Mouse (Mus musculus): ENCODE measurements at regions not wholly inside any gene's neighbourhood (a gene's known extent, or its start where the extent isn't known, plus 50 kb on each side); places are given as distances from the start of the nearest gene placed in this dataset.

DNA sequence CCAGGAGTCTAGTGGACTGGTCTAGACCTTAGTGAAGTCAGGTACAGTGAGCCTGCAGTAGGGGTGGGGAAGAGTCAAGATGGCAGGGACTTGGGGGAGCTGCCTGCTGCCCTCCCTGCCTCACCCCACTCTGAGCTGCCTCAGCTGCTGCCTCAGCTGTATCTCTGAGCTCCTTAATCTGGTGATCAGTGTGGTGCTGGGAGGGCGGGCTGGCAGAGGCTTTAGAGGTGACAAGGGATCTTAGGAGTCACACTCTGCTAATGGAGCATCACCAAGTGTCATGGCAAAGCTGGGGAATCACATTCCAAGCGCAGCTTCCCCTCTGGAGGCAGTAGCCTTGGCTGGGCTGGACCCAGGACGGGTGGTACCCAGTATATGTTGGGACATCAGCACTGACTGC, 61.8 kb upstream of the Polg start:
- Histone ChIP-seq H3K4me3 (no peak overlapping the region), H3K36me3 (no peaks in the 10 kb centered on the region), H3K27me3 (ENCODE audit: insufficient read depth, poor library complexity, severe bottlenecking) (peaks cover 100% of the 10 kb centered on the region), H3K4me1 (peaks cover 21% of the 10 kb centered on the region), H3K9me3 (no peaks in the 10 kb centered on the region), H3K27ac (no peak overlapping the region)
- DNase-seq (ENCODE audit: low spot score): no peak
- WGBS: 13% methylated on average over 3 of the region's 3 CpGs

DNA sequence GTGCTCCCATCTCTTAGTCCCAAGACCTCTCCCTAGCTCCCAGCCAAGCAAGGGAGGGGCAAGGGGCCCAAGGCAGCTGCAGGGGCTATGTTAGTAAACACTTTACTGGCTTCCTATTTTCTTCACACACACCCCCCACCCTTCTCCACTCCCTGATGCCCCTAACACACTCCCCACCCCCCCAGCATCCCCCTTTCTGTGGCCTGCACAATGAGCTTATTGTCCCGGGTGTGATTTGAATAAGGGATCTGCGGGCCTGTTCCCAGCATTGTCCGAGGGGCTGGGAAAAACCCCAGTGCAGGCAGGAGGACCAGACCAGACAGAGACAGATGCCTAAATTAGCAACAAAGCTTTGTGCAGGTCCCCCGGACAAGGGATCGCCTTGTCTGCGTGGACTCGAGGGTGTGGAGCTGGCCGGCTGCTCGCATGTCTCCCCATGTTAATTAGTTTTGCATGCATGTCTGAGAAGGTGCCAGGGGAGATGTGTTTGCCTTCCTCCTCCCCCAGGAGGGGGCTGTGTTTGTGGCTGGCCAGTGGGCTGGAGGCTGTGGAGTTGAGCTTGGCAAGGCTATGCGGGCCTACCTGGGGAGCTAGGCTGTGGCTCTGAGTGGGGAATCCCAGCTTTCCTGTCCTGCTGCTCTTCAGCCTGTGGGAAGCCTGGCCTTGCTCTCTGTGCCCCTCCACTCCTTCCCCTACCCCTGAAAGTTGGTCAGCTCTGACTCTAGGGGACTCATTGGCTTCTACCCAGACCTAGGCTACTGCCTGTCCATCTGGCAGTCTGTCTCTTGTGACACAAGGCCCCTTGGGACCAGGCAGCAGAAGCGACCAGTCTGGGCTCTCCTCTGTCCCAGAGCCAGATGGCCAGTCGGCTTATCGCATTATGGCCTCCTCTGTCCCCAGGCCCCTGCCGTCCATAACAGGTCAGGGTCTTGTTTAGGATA, 59.8 kb upstream of the Polg start:
- DNase-seq (ENCODE audit: low spot score): no peak
- peaks cover 99% of the 10 kb centered on the region for H3K27me3 ChIP-seq (ENCODE audit: insufficient read depth, poor library complexity, severe bottlenecking)
- H3K27ac ChIP-seq: no peak overlapping the region
- H3K4me1 ChIP-seq: peaks cover 21% of the 10 kb centered on the region
- H3K9me3 ChIP-seq: no peaks in the 10 kb centered on the region
- 25% methylated on average over 14 of the region's 14 CpGs for WGBS
- no peak overlapping the region for H3K4me3 ChIP-seq
- no peaks in the 10 kb centered on the region for H3K36me3 ChIP-seq

DNA sequence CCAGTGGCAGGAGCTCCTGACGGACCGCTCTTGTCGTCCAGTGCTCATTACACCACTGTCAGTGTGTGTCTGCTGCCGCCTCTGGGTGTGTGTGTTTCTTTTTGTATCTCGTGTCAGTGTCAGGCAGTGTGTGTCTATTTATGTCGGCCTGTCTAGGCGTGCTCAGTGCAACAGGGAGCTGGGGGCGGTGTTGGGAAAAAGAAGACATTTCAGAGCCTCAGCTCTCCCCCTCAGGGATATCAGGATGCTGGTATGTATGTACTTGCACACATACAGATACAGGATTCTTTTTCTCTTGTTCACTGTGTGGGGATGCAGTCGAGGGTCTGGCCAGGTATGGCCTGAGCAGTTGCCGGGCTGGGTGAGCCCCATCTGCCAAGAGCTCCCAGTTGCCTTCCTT, 58.8 kb upstream of the Polg start:
- no peak overlapping the region for H3K4me3 ChIP-seq
- 52% methylated on average over 10 of the region's 10 CpGs for WGBS
- no peaks in the 10 kb centered on the region for H3K9me3 ChIP-seq
- peaks cover 98% of the 10 kb centered on the region for H3K27me3 ChIP-seq (ENCODE audit: insufficient read depth, poor library complexity, severe bottlenecking)
- no peak for DNase-seq (ENCODE audit: low spot score)
- no peak overlapping the region for H3K27ac ChIP-seq
- peaks cover 31% of the 10 kb centered on the region for H3K4me1 ChIP-seq
- H3K36me3 ChIP-seq: no peaks in the 10 kb centered on the region

DNA sequence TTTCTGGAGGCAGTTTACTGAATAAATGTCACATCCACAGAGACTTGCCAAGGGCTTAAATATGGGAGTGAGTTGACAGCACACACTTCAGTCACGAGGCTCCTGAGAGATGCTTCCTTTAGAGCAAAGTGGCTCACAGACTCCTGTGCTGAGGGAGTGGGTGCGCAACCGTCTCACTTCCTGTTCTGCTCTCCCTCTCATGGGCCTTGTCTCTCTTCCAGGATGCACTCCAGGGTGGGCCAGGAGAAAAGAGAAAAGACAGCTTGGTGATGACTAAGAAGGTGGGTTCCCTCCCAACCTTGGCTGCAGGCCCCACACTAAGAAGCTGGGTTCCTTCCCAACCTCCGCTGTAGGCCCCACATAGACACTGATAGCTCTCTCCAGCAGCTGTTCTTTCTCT, 57.5 kb upstream of the Polg start:
- Histone ChIP-seq H3K4me3 (no peak overlapping the region), H3K27me3 (ENCODE audit: insufficient read depth, poor library complexity, severe bottlenecking) (peaks cover 98% of the 10 kb centered on the region), H3K36me3 (no peaks in the 10 kb centered on the region), H3K4me1 (peaks cover 34% of the 10 kb centered on the region), H3K9me3 (no peaks in the 10 kb centered on the region), H3K27ac (no peak overlapping the region)
- no peak for DNase-seq (ENCODE audit: low spot score)
- WGBS: 66% methylated on average over 4 of the region's 4 CpGs

DNA sequence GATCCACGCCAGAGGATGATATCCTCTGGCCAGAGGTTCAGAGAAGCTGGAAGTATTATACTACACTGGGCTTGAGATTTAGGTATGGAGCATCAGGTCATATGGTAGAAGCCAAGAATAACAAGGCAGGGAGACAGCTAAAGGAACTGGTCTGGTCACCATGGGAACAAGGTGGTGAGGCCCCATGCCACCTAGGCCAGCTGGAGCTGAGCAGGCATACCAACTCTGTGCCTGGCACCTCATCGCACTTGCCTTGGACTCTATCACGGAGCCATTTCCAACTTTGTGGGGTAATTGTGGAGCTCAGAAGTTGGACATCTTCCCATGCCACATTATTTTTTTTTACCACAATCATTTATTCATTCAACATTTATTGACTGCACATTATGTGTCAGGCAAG, 55.9 kb upstream of the Polg start:
- no peaks in the 10 kb centered on the region for H3K9me3 ChIP-seq
- peaks cover 34% of the 10 kb centered on the region for H3K4me1 ChIP-seq
- H3K27ac ChIP-seq: no peak overlapping the region
- H3K27me3 ChIP-seq (ENCODE audit: insufficient read depth, poor library complexity, severe bottlenecking): peaks cover 98% of the 10 kb centered on the region
- H3K4me3 ChIP-seq: no peak overlapping the region
- no peak for DNase-seq (ENCODE audit: low spot score)
- H3K36me3 ChIP-seq: no peaks in the 10 kb centered on the region
- WGBS: 83% methylated on average over 3 of the region's 3 CpGs

DNA sequence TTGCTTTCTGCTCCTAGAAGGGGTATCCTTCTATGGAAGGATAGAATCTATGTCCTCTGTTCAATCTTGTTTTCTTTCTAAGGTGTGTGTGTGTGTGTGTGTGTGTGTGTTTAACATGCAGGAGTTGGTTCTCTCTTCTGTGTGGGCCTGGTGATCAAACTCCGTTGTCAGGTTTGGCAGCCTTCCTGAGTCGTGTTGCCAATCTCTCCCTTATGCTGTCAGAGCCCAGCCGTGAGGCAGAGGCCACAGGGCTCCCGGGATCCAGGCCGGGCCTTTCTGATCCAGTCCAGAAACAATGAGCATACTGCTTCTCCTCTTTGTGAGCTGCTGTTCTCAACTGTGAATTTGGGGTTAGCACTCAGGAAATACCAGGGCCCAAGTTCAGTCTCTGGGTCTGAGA, 55.1 kb upstream of the Polg start:
- Histone ChIP-seq H3K27ac (no peak overlapping the region), H3K9me3 (no peaks in the 10 kb centered on the region), H3K4me3 (no peak overlapping the region), H3K4me1 (peaks cover 30% of the 10 kb centered on the region), H3K27me3 (ENCODE audit: insufficient read depth, poor library complexity, severe bottlenecking) (peaks cover 98% of the 10 kb centered on the region), H3K36me3 (no peaks in the 10 kb centered on the region)
- 41% methylated on average over 5 of the region's 5 CpGs for WGBS
- no peak for DNase-seq (ENCODE audit: low spot score)

DNA sequence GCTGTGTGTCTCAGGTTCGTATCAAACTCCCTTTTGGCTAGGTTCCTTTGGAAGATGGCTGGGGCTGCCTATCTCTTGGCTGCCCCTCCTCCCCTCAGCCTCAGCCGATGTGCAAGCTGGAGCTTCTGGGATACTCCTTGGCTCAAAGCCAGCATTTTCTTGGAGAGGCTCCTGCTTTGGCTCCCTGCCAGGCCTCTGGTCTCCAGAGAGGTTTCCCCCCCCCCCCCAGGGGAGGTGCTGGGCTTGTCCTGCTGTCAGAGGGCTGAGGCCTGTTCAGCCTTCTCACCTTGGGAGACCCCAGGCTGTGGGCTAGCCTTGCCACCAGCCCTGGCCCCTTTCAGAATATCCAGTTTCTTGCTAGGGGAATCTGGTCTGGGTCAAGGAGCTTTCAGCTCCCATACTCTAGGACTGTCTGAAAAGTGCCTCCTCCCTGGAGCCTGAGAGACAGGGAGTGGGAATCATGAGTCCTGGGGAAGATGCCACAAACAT, 54.1 kb upstream of the Polg start:
- H3K27me3 ChIP-seq (ENCODE audit: insufficient read depth, poor library complexity, severe bottlenecking): peaks cover 98% of the 10 kb centered on the region
- peak; percentile 86 for DNase-seq (ENCODE audit: low spot score)
- no peaks in the 10 kb centered on the region for H3K36me3 ChIP-seq
- H3K4me3 ChIP-seq: no peak overlapping the region
- WGBS: 19% methylated on average over 2 of the region's 2 CpGs
- H3K9me3 ChIP-seq: no peaks in the 10 kb centered on the region
- H3K27ac ChIP-seq: no peak overlapping the region
- H3K4me1 ChIP-seq: peaks cover 26% of the 10 kb centered on the region

DNA sequence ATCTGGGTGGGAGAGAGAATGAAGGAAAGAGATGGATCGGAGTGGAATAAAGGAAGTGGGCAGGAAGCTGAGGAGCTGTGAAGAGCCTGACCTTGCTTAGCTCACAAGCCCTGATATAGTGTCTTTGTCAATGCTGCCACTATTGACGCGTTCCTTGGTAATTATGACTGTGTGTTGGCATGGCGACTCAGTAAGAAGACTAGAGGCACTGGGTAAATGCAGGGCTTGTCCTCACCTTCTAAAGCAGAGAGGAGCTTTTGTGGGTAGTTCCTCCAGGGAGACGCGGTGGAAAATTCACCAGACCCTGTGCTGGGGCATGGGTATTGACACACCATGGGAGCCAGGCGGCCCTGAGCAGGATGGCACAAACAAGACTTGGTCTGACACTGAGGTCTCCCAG, 52.8 kb upstream of the Polg start:
- Histone ChIP-seq H3K36me3 (no peaks in the 10 kb centered on the region), H3K4me1 (peaks cover 22% of the 10 kb centered on the region), H3K27ac (no peak overlapping the region), H3K9me3 (no peaks in the 10 kb centered on the region), H3K4me3 (no peak overlapping the region), H3K27me3 (ENCODE audit: insufficient read depth, poor library complexity, severe bottlenecking) (peaks cover 98% of the 10 kb centered on the region)
- 67% methylated on average over 7 of the region's 7 CpGs for WGBS
- DNase-seq (ENCODE audit: low spot score): no peak

DNA sequence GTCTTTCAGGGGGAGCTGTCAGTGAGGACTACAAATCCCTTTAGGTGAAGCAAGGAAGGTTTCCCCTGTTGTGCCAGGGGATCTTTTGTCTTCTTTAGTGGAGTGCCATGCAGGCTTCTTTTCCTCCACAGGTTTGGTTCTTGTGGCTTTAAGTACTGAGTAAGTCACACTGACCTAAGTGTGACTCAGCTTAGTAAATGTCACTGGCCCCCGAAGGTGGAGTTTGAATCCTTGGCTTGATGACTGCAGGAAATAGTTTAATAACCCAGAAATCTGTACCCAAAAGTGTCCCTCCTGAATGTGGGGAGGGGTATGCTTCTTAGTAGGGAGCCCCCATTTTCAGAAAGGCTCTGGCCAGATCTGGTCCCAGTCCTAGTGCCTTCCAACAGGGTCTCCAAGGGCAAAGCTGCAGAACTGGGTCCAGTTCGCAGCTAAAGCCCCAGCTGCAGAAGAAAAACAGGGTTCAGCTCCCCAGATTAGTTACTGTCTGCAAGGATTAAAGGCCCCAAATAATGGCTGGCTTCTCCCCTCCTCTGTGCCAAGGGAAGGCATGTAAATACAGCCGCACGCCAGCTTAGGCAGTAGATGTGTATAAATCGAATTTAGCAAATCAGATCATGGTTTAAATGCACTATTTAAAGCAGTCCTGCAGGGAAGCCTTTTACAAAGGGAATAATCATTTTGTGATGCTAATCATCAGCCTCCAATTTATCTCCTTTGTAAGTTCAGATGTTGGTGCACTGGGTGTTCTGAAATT, 51.6 kb upstream of the Polg start:
- Histone ChIP-seq H3K27me3 (ENCODE audit: insufficient read depth, poor library complexity, severe bottlenecking) (peaks cover 98% of the 10 kb centered on the region), H3K4me3 (no peak overlapping the region), H3K4me1 (peaks cover 22% of the 10 kb centered on the region), H3K36me3 (no peaks in the 10 kb centered on the region), H3K27ac (no peak overlapping the region), H3K9me3 (no peaks in the 10 kb centered on the region)
- 58% methylated on average over 5 of the region's 5 CpGs for WGBS
- DNase-seq (ENCODE audit: low spot score): no peak

DNA sequence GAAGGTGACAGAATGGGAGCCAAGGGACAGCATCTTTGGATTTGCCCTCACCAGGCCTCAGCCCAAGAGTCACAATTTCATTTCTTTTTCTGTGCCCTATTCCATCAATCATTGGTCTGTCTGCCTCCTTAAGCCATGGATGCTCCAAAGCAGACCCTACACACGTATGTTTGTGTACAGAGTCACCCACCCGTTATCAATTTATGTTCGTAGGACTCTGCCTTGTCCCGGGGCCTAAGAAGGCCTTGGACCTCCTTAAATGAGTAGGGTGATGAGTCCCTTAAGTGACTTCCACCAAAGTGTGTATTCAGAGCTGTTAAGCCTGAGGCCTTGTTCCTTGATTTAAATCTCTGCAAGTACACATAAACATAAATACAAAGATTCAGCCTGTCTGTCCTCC, 50.1 kb upstream of the Polg start:
- no peak for DNase-seq (ENCODE audit: low spot score)
- Histone ChIP-seq H3K27me3 (ENCODE audit: insufficient read depth, poor library complexity, severe bottlenecking) (peaks cover 99% of the 10 kb centered on the region), H3K27ac (no peak overlapping the region), H3K36me3 (no peaks in the 10 kb centered on the region), H3K4me1 (peaks cover 22% of the 10 kb centered on the region), H3K9me3 (no peaks in the 10 kb centered on the region), H3K4me3 (no peak overlapping the region)
- 74% methylated on average over 4 of the region's 4 CpGs for WGBS

All from heart, embryonic 10.5 days (tissue).